Mouse (Mus musculus): ENCODE measurements at regions not wholly inside any gene's neighbourhood (a gene's known extent, or its start where the extent isn't known, plus 50 kb on each side); places are given as distances from the start of the nearest gene placed in this dataset.

DNA sequence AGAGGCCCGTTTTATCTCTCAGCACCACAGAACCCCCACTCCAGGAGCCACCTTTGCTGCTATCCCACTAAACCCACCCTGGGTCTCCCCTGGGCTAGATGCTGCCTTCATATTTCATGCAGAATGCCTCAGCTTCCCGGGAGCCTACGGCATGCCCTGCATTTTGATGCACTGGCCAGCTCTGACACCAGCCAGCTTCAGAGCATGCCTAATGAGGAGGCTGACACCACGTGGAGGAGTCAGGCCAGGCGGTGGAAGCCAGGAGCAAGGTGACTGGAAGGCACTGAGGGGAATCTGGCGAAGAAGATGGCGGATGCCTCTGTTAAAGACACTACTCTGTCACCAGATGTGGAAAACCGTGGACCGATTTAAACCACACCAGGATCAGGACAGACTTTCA is 567.2 kb downstream of the Ccdc171 start:
- Histone ChIP-seq H3K4me2 (no peak overlapping the region), H3K4me1 (peaks cover 7% of the 10 kb centered on the region), H3K36me3 (replicated peaks) (no peaks in the 10 kb centered on the region), H3K9me3 (no peaks in the 10 kb centered on the region), H3K27ac (no peak overlapping the region), H3K4me3 (no peak overlapping the region), H3K9ac (no peak overlapping the region), H3K27me3 (replicated peaks) (no peaks in the 10 kb centered on the region)
- 0 out of 2 replicates have a peak, but pooled peaks have one; percentile 71 for ATAC-seq (replicated peaks)
- 53% methylated on average over 9 of the region's 9 CpGs for WGBS

- H3K27ac ChIP-seq = no peak overlapping the region
- 85% methylated on average over 3 of the region's 3 CpGs for WGBS
- H3K27me3 ChIP-seq (replicated peaks) = no peaks in the 10 kb centered on the region
- ATAC-seq (replicated peaks) = no peak
- no peak overlapping the region for H3K4me2 ChIP-seq
- no peak overlapping the region for H3K4me3 ChIP-seq
- H3K36me3 ChIP-seq (replicated peaks) = no peaks in the 10 kb centered on the region
- no peaks in the 10 kb centered on the region for H3K9me3 ChIP-seq
- H3K4me1 ChIP-seq = peaks cover 7% of the 10 kb centered on the region
- H3K9ac ChIP-seq = no peak overlapping the region
These were observed 569.9 kb downstream of the Ccdc171 start for GRCm38 (mm10) chr4:84095237-84095636.

GRCm38 (mm10) chr4:84096081-84096480 is 570.7 kb downstream of the Ccdc171 start:
- Histone ChIP-seq H3K36me3 (replicated peaks) (no peaks in the 10 kb centered on the region), H3K27me3 (replicated peaks) (no peaks in the 10 kb centered on the region), H3K4me3 (no peak overlapping the region), H3K4me1 (peaks cover 7% of the 10 kb centered on the region), H3K4me2 (no peak overlapping the region), H3K9ac (no peak overlapping the region), H3K27ac (no peak overlapping the region), H3K9me3 (no peaks in the 10 kb centered on the region)
- whole genome bisulfite sequencing = 91% methylated on average over 4 of the region's 4 CpGs
- ATAC-seq (replicated peaks) = no peak

GRCm38 (mm10) chr4:84099071-84099470 is 573.7 kb downstream of the Ccdc171 start:
- no peak for ATAC-seq (replicated peaks)
- Histone ChIP-seq H3K4me2 (no peak overlapping the region), H3K27me3 (replicated peaks) (no peaks in the 10 kb centered on the region), H3K9ac (no peak overlapping the region), H3K9me3 (no peaks in the 10 kb centered on the region), H3K4me3 (no peak overlapping the region), H3K4me1 (no peaks in the 10 kb centered on the region), H3K27ac (no peak overlapping the region), H3K36me3 (replicated peaks) (no peaks in the 10 kb centered on the region)
- 87% methylated on average over 8 of the region's 8 CpGs for WGBS

DNA sequence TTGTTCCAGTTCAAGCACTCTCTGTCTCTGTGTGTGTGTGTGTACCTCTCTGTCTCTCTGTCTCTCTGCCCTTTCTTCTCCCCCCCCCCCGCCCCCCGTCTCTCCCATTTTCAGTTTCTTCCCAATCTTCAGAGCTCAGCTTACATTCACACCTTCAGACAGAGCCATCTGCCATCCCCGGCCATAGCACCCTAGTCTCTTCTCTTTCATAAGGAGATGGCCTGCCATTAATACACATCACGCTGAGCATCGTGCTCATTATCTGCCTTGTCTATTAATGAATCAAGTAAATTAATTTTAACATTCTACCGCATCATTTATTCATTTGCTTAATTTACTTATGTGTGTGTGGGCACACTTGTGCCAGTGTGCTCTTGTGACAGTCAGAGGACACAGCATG is 573.2 kb downstream of the Bnc2 start:
- 88% methylated on average over 6 of the region's 6 CpGs for WGBS
- no peaks in the 10 kb centered on the region for H3K27me3 ChIP-seq (replicated peaks)
- H3K4me2 ChIP-seq = no peak overlapping the region
- ATAC-seq (replicated peaks) = no peak
- no peak overlapping the region for H3K9ac ChIP-seq
- H3K36me3 ChIP-seq (replicated peaks) = no peaks in the 10 kb centered on the region
- H3K27ac ChIP-seq = no peak overlapping the region
- H3K4me1 ChIP-seq = no peaks in the 10 kb centered on the region
- H3K4me3 ChIP-seq = no peak overlapping the region
- H3K9me3 ChIP-seq = no peaks in the 10 kb centered on the region

- Histone ChIP-seq H3K9me3 (no peaks in the 10 kb centered on the region), H3K4me3 (no peak overlapping the region), H3K36me3 (replicated peaks) (no peaks in the 10 kb centered on the region), H3K4me2 (no peak overlapping the region), H3K27me3 (replicated peaks) (no peaks in the 10 kb centered on the region), H3K9ac (no peak overlapping the region), H3K27ac (no peak overlapping the region), H3K4me1 (no peaks in the 10 kb centered on the region)
- ATAC-seq (replicated peaks) = no peak
- 74% methylated on average over 11 of the region's 11 CpGs for WGBS
These were observed 572.3 kb downstream of the Bnc2 start for GRCm38 (mm10) chr4:84102736-84103135.

DNA sequence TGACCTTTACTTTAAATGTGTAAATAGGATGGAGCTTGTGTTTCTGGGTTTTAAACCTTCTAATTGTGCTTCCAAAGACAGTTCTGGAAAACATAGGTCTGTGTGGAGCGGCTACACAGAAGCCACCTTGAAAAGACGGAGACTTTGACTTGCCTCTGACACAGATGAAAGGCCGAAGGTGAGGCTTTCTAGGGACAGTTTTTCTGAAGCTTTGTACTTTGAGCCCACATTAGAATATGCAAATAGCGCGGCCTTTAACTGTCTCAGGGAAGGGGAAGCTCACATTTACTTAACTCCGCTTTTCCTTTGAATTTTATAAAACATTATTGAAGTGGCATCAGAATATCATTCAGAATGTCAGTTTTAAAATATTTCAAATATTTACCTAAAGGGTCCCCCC is 566.5 kb downstream of the Bnc2 start:
- WGBS = 76% methylated on average over 6 of the region's 6 CpGs

DNA sequence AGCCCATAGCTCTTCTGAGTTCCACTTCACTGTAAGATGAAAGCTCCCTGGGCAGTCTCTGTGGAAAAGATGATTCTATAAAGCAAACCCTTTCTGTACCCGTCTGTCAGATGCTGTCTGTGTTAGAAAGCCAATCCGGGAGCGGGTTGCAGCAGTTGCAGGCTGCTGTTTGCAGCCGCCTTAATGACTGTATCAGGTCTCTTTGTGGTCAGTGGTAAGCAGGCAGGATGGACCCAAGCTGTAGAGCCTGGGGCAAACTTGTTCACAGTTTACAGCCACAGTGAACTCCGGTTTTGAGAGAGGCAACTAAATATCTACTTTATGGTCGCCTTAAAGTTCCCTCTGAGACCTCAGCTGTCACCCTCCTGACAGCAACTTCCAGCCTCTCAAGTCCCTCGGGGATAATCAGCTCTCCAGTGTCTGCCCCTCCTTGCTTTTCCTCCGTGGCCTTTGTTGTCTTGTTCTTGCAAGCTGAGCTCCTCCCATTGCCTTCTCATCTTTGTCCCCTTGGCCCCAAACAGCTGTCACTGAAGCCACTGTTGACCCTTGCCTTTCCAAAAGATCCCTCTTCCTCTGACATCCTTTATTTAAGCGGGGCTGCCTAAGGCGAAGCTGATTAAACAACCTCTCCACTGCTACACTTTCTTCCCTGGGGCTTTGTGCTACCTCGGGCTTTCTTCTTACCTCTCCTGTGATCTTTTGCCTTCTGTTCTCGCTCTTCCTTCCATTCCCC is 565.1 kb downstream of the Bnc2 start:
- Histone ChIP-seq H3K4me2 (no peak overlapping the region), H3K27ac (no peak overlapping the region)
- 7% methylated on average over 12 of the region's 12 CpGs for WGBS

More for the DNA sequence above, 566.5 kb downstream of the Bnc2 start:
- no peak overlapping the region for H3K9ac ChIP-seq
- H3K4me3 ChIP-seq = no peak overlapping the region
- H3K4me1 ChIP-seq = peaks cover 16% of the 10 kb centered on the region
- no peak for ATAC-seq (replicated peaks)
- no peak overlapping the region for H3K4me2 ChIP-seq
- H3K9me3 ChIP-seq = no peaks in the 10 kb centered on the region
- no peaks in the 10 kb centered on the region; the same call in 1 of the 2 replicates for H3K27me3 ChIP-seq (replicated peaks)
- H3K36me3 ChIP-seq (replicated peaks) = no peaks in the 10 kb centered on the region
- no peak overlapping the region for H3K27ac ChIP-seq

DNA sequence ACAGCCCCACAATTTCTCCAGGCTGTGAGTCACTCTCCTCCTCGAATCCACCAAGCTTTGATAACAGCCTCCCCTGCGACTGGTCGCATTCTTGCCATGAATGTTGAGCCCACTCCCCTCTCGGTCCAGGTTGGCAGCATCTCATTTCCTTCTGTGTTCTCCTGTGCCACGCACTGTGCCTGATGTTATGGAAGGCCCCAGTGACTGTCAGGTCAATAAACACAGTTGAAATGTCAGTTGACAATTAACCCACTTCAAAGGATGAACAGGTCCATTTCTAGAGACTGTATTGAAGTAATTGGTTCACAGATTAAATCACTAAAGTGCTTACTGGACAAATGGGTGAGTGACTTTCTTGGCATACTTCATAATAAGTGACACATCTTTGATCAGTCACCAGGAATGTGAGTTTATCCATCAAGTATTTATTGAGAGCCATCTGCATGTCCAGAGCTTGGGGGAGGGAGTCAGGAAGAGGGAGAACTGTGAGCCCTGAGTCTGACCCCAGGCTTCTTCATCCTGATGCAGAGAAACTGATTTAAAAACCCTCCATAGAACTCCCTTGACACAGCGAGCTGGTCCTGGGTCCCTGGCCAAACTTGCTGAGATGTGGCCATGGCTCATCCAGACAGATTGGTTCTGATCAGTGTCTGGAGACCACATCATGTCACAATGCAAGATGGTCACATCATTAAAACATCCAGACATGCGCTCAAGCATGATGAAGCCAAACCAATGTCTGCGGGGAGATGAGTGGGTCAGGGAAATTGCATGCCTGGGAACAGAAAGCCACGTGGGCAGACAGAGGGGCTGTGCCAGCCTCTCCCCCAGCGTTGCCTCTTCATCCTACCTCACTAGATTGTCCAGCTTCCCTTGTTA is 560.7 kb downstream of the Bnc2 start:
- WGBS = 81% methylated on average over 10 of the region's 10 CpGs
- Histone ChIP-seq H3K4me3 (no peak overlapping the region), H3K9ac (no peak overlapping the region), H3K36me3 (replicated peaks) (no peaks in the 10 kb centered on the region), H3K9me3 (no peaks in the 10 kb centered on the region), H3K27ac (no peak overlapping the region), H3K4me1 (peaks cover 17% of the 10 kb centered on the region), H3K27me3 (replicated peaks) (no peaks in the 10 kb centered on the region; the same call in 1 of the 2 replicates), H3K4me2 (no peak overlapping the region)
- no peak for ATAC-seq (replicated peaks)

More for the DNA sequence above, 565.1 kb downstream of the Bnc2 start:
- peaks cover 16% of the 10 kb centered on the region for H3K4me1 ChIP-seq
- peak; percentile 62 for ATAC-seq (replicated peaks)
- H3K27me3 ChIP-seq (replicated peaks) = no peaks in the 10 kb centered on the region; the same call in 1 of the 2 replicates
- H3K4me3 ChIP-seq = no peak overlapping the region
- no peak overlapping the region for H3K9ac ChIP-seq
- no peaks in the 10 kb centered on the region for H3K9me3 ChIP-seq
- H3K36me3 ChIP-seq (replicated peaks) = no peaks in the 10 kb centered on the region

DNA sequence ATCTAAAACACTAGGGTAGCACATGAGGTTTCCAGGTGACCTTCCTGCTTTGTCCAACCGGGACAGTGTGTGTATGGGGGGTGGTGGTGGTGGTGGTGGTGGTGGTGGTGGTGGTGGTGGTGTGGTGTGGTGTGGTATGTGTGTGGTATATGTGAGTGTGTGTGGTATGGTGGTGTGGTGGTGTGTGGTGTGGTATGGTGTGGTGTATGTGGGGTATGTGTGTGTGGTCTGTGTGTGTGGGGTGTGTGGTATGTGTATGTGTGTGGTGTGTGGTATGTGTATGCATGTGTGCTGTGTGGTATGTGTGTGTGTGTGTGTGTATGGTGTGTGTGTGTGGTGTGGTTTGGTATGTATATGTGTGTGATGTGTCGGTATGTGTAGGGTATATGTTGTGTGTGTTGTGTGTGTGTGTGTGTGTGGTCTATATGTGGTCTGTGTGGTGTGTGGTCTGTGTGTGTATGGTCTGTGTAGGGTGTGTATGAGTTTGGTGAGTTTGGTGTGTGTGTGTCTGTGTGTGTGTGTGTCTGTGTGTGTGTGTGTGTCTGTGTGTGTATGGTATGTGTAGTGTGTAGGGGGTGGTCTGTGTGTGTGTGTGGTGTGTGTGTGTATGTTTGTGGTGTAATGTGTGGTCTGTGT is 556.7 kb downstream of the Bnc2 start:
- ATAC-seq (replicated peaks) = peak; percentile 43; the same call in 1 of the 2 replicates
- Histone ChIP-seq H3K27ac (no peak overlapping the region), H3K9ac (no peak overlapping the region), H3K4me1 (peaks cover 12% of the 10 kb centered on the region), H3K4me3 (no peak overlapping the region), H3K36me3 (replicated peaks) (no peaks in the 10 kb centered on the region), H3K4me2 (no peak overlapping the region), H3K9me3 (no peaks in the 10 kb centered on the region), H3K27me3 (replicated peaks) (no peaks in the 10 kb centered on the region)
- WGBS = 93% methylated on average over 2 of the region's 2 CpGs

- H3K4me2 ChIP-seq = no peak overlapping the region
- H3K9me3 ChIP-seq = no peaks in the 10 kb centered on the region
- H3K27me3 ChIP-seq (replicated peaks) = no peaks in the 10 kb centered on the region
- no peaks in the 10 kb centered on the region for H3K36me3 ChIP-seq (replicated peaks)
- H3K9ac ChIP-seq = no peak overlapping the region
- WGBS = 32% methylated on average over 7 of the region's 7 CpGs
- peaks cover 12% of the 10 kb centered on the region for H3K4me1 ChIP-seq
- ATAC-seq (replicated peaks) = 0 out of 2 replicates have a peak, but pooled peaks have one; percentile 34
- H3K4me3 ChIP-seq = no peak overlapping the region
- H3K27ac ChIP-seq = no peak overlapping the region
These were observed 555.5 kb downstream of the Bnc2 start for GRCm38 (mm10) chr4:84119616-84120015.

GRCm38 (mm10) chr4:84120330-84120729 is 554.7 kb downstream of the Bnc2 start:
- H3K4me2 ChIP-seq = no peak overlapping the region
- 45% methylated on average over 7 of the region's 7 CpGs for WGBS
- H3K9me3 ChIP-seq = no peaks in the 10 kb centered on the region
- H3K4me3 ChIP-seq = no peak overlapping the region
- peaks cover 12% of the 10 kb centered on the region for H3K4me1 ChIP-seq
- H3K27me3 ChIP-seq (replicated peaks) = no peaks in the 10 kb centered on the region
- no peak overlapping the region for H3K9ac ChIP-seq
- ATAC-seq (replicated peaks) = 0 out of 2 replicates have a peak, but pooled peaks have one; percentile 44
- H3K27ac ChIP-seq = no peak overlapping the region
- H3K36me3 ChIP-seq (replicated peaks) = no peaks in the 10 kb centered on the region

Data from midbrain, embryonic 15.5 days (tissue).